Mouse (Mus musculus) heart, adult 2 months (tissue): ENCODE data around the gene Gm45015.

Experiments
- CTCF ChIP-seq: fragments of 200-600 bp; IDR thresholded peaks from 2 replicates; pipeline ENCODE4 v1.8.1; 2022; ENCODE audit warnings: antibody characterized with exemption, mild to moderate bottlenecking, moderate library complexity
- EP300 ChIP-seq: fragments of 200-500 bp; IDR thresholded peaks from 2 replicates; pipeline ENCODE4 v1.6.1; 2011; ENCODE audit warnings: low read depth, low read length, control low read depth; ENCODE audit not compliant: insufficient read depth

GRCm38 (mm10) chrX:73363291-73363690, 26.7 kb upstream of the Gm45015 start:
- TF ChIP-seq CTCF: no peak
- TF ChIP-seq EP300: no peak
